Mouse (Mus musculus) left cerebral cortex, adult 9 months (tissue): ENCODE results near the gene Traip.

Experiments used
- DNase-seq, 2 experiments: peaks; one replicate each; pipeline ENCODE4 v3.0.0; 2022; ENCODE audit warnings: low spot score in 2 of 2

The Traip gene

GRCm38 (mm10) chr9:107949922-107950235 is at the start of gene Traip:
Gene Traip, plus strand, starts transcription at chr9:107950136.
- DNase-seq, result no peak

DNA sequence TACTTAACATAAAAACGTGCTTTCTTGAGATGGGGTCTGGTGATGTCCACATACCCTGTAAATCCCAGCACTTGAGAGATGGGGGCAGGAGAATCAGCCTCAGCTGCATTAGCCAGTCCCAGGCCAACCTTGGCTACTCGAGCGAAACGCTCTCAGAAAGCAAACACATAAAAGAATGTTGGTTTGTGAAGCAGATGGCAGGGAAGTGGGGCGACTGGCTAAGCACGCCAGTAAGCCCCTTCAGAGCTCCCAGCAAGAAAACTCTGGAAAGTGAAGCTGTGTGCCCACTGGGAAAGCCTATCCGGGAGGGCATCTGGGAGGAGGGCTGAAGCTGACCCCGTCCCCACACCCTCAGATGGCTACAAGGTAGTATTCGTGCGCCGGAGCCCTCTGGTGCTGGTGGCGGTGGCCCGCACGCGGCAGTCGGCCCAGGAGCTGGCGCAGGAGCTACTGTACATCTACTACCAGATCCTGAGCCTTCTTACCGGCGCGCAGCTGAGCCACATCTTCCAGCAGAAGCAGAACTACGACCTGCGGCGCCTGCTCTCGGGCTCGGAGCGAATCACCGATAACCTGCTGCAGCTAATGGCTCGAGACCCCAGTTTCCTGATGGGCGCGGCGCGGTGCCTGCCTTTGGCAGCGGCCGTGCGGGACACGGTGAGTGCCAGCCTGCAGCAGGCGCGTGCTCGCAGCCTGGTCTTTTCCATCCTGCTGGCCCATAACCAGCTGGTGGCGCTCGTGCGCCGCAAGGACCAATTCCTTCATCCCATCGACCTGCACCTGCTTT is 48.9 kb upstream of the Traip start:
- peak; percentile 70 to 87 for DNase-seq

GRCm38 (mm10) chr9:107901627-107901914 is 48.4 kb upstream of the Traip start:
- DNase-seq, result no peak

- DNase-seq, result peak; percentile 52 to 93
Measured at GRCm38 (mm10) chr9:107904726-107905125, 45.2 kb upstream of the Traip start.

GRCm38 (mm10) chr9:107906252-107906966 is 43.5 kb upstream of the Traip start, which contains the start of gene Mst1r:
Gene Mst1r, plus strand, starts transcription at chr9:107906873.
- no peak for DNase-seq

- no peak for DNase-seq
Measured at GRCm38 (mm10) chr9:107906967-107907800, 42.8 kb upstream of the Traip start.

- DNase-seq, result no peak
Measured at GRCm38 (mm10) chr9:107907801-107908120, 42.2 kb upstream of the Traip start.

GRCm38 (mm10) chr9:107908410-107909158 is 41.4 kb upstream of the Traip start:
- no peak for DNase-seq

- no peak for DNase-seq
Measured at GRCm38 (mm10) chr9:107910025-107910769, 39.7 kb upstream of the Traip start.

DNA sequence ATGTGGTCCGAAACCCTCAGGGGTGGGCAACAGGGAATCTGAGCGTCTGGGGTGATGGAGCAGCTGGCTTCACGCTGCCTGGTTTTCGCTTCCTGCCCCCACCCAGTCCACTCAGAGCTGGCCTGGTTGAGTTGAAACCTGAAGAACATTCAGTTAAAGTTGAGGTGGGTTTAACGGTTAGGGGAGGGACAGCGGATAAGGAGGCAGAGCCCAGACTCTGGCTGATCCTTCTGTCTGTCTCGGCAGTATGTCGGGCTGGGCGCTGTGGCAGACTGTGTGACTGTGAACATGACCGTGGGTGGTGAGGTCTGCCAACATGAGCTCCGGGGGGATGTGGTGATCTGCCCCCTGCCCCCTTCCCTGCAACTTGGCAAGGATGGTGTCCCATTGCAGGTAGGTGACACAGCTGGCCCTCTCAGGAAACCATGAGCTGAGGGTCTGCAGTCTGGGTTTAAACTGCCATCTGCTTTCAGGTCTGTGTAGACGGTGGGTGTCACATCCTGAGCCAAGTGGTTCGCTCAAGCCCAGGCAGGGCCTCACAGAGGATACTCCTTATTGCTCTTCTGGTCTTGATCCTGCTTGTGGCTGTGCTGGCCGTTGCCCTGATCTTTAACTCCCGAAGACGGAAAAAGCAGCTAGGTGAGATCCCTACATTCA is 35.0 kb upstream of the Traip start:
- DNase-seq, result no peak

DNA sequence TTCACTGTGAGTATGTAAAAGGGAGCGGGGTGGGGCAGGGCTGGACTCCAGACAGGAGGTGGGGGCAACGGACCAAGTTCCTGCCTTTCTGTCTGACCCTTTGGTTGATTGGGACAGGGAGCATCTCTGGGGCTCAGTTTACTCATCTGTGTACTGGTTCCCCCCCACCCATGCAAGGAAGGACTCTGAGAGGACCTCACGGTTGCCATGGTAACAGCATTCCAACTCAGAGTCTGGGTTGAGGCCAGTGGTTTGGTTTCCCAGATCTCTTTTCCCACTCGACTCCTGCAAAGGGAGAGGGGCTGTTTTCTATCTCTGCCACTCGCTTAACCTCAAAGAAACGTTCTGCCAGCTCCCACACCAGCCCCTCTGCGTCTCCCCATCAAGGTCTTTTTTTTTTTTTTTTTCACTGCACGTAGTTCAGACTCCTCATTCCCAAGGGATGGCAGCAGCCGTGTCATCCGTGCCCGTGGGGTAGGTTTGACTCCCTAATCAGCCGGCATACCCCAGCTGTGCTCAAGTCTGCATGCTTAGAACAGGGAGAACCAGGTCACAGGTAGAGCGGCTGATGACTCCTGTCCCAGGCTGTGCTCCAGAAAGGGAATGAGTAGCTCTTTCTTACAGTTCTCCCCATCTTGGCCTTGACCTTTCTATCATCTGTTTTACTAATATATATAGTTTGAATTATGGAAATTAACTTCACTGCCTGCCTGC is 31.9 kb upstream of the Traip start:
- peak in 1 of 2 experiments; percentile 61 for DNase-seq

DNA sequence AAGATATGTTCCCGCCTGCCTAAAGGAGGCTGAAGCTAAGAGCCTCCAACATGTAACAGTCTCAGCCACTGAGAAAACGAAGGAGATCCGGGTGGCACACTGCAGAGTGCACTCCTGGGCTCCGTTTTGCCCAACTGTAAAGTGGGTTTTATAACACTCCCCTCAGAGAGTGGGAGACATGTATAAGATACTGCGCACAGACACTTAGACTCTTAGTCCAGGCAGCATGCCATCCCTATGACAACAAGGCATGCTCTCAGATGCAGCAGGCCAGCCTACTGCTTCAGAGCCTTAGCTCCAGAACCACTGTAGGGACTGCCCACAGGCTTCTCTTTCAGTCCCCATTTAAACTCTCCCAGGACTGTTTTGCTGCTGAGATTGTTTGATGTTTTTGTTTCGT is 31.1 kb upstream of the Traip start:
- DNase-seq, result no peak

- DNase-seq, result no peak
Measured at GRCm38 (mm10) chr9:107919441-107919840, 30.5 kb upstream of the Traip start.

- DNase-seq, result no peak
Measured at GRCm38 (mm10) chr9:107923021-107923420, 26.9 kb upstream of the Traip start.

- DNase-seq, result no peak
Measured at GRCm38 (mm10) chr9:107923956-107924355, 26.0 kb upstream of the Traip start.

DNA sequence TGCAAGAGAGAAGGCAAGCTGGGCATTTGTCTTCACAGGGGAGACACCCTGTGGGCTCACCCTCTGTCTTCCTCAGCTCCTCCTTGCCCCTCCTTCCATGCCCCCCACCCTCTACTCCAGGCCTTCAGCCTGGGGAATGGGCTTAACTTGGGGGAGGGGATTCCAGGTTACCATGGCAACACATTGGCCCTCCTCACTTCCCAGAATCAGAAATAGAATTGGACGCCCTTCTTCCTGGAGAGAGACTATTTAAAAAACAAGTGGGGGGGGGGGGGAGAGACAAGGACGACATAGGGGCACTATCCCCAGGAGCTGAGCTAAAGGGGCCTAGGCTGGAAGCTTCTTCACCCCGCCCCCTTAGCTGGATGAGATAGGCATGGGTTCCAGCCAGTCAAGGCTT is 24.7 kb upstream of the Traip start:
- DNase-seq, result no peak

GRCm38 (mm10) chr9:107926920-107927420 is 23.0 kb upstream of the Traip start:
- DNase-seq, result no peak

DNA sequence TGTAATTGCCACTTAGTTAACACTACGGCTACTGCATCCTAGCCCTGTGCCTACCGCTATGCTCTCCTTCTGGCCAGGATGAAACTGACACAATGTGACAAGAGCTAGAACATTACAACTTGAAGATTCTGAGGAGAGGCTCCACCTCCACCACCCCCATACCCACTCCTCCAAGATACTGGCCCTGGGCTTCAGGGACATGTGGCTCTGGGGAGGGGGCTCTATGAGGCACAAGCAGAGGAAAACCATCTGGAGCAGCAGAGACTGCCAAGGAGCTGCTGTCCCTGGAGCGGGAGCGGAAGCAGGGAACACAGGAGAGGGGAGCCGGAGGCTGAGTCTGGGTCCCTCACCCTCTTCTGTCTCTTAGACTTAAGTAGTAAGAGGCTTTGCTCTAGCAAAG is 22.2 kb upstream of the Traip start:
- no peak for DNase-seq

DNA sequence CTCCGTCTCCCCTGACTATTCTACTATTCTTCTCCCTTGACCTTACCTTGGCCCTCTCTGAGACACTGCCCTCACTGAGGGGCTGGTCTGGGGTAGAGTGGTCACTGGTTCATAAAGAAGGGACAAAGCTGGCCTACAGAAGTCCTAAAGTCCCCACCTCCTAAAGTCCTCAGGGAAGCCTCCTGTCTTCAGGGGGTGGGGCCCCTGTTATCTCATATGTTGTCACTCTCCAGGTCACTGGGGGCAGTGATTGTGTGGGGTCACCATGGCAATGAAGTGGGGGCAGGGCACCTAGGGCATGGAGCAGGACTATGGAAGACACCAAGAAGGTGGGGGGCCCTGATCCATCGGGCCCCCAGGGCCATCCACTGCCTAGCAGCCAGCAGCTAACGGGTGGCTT is 21.8 kb upstream of the Traip start, which contains the start of gene Actl11:
TSS of gene Actl11 (plus strand) at position 301 of the 400 bp plus-strand sequence.
- no peak for DNase-seq

DNA sequence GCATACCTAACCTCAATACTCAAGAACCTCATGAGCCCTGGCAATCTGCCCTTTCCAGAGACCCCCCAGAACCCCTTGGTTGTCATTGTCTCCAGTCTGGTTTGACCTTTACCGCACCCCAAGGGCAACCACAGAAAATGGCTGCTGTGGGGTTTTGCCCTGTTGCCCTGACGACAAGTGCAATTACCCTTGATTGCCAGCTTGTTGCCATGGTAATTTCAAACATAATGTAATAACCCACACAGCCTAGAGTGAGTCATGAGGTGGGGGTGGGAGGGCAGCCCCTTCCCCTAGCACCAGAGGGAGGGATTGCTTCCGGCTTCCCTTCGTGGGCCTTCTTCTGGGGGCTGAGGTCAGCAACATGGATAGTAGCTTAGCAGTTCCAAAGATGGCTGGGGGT is 17.7 kb upstream of the Traip start:
- no peak for DNase-seq
